Mouse (Mus musculus) brain, embryonic 14.5 days (tissue): ENCODE measurements at regions not wholly inside any gene's neighbourhood (a gene's known extent, or its start where the extent isn't known, plus 50 kb on each side); places are given as distances from the start of the nearest gene placed in this dataset.

Experiments used
- CTCF ChIP-seq: fragments of 200-500 bp; IDR thresholded peaks from 2 replicates; pipeline ENCODE4 v1.5.1; 2012; ENCODE audit warnings: inconsistent platforms, mild to moderate bottlenecking, moderate library complexity, borderline replicate concordance; ENCODE audit not compliant: insufficient read depth, insufficient read length; ENCODE audit errors: extremely low read depth
- POLR2A ChIP-seq: fragments of 200-500 bp; IDR thresholded peaks from 2 replicates; pipeline ENCODE4 v1.6.1; 2012; ENCODE audit warnings: mild to moderate bottlenecking, inconsistent platforms, borderline replicate concordance; ENCODE audit not compliant: poor library complexity, insufficient read depth, insufficient read length, severe bottlenecking; ENCODE audit errors: extremely low read depth

DNA sequence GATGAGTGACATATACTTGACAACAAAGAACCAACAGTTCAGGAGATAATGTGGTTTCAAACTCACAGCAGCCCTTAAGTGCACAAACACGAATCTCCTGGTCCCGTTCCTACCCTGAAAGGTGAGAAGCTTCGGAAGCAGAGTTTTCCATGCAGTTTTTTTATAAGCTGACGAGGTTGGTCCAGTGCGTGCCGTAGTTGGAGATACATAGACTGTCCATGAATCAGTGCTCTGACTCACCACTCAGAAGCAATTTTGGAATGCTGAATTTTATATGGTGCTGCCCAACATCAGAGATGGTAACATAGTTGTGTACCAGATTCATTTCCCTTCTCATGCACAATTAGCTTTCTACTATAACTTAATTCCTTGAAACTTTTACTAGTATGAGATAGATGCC lies 2263.3 kb upstream of the Gm7489 start:
- TF ChIP-seq CTCF (no peak), POLR2A (no peak)
